Mouse (Mus musculus) liver, embryonic 15.5 days (tissue): Measurements from ENCODE around the gene Usp35. TPM values are rescaled to one million over a fixed set of nuclear protein-coding genes. Genes with fewer than 3 reads are reported as not detected.

ENCODE experiments used
- ATAC-seq: fragments of 200-750 bp; cut with Nextera tagmentation; 2 replicates; pipeline ENCODE4 v1.8.0; 2017; ENCODE audit warnings: moderate number of reproducible peaks, mild to moderate bottlenecking, moderate library complexity; ENCODE audit not compliant: insufficient read depth
- H3K27ac ChIP-seq: fragments of 300-500 bp; sonication (generic); replicated peaks from 2 replicates; pipeline ENCODE4 v1.5.1; 2015; ENCODE audit warnings: mild to moderate bottlenecking, inconsistent platforms
- H3K27me3 ChIP-seq: fragments of 300-500 bp; sonication (generic); 2 replicates; pipeline ENCODE4 v1.6.1; 2015; ENCODE audit warnings: mild to moderate bottlenecking, inconsistent platforms
- H3K36me3 ChIP-seq: fragments of 300-500 bp; sonication (generic); replicated peaks from 2 replicates; pipeline ENCODE4 v1.6.1; 2015; ENCODE audit warnings: moderate library complexity, mild to moderate bottlenecking, inconsistent platforms
- H3K4me1 ChIP-seq: fragments of 300-500 bp; sonication (generic); replicated peaks from 2 replicates; pipeline ENCODE4 v1.6.1; 2015; ENCODE audit warnings: inconsistent platforms
- H3K4me2 ChIP-seq: fragments of 300-500 bp; sonication (generic); 2 replicates; pipeline ENCODE4 v1.6.1; 2015; ENCODE audit warnings: moderate library complexity, mild to moderate bottlenecking, inconsistent platforms
- H3K4me3 ChIP-seq: fragments of 300-500 bp; sonication (generic); replicated peaks from 2 replicates; pipeline ENCODE4 v1.5.1; 2015; ENCODE audit warnings: mild to moderate bottlenecking, inconsistent platforms
- H3K9ac ChIP-seq: fragments of 300-500 bp; sonication (generic); 2 replicates; pipeline ENCODE4 v1.6.1; 2015; ENCODE audit warnings: moderate library complexity, mild to moderate bottlenecking, inconsistent platforms
- H3K9me3 ChIP-seq: fragments of 300-500 bp; sonication (generic); replicated peaks from 2 replicates; pipeline ENCODE4 v1.6.1; 2016; ENCODE audit warnings: inconsistent platforms
- WGBS: fragments of 180-500 bp; shearing (Covaris S2); methylation state at CpG from one replicate; pipeline ENCODE4 v1.1.7; 2015; ENCODE audit warnings: mixed read lengths; ENCODE audit not compliant: insufficient replicate concordance; 5-methylcytosine and 5-hydroxymethylcytosine counted together
- polyA plus RNA-seq: library from polyadenylated mRNA; unstranded; fragments of >200 nt; fragmentation: Nextera tagmentation; extraction: Ambion mirVana; gene quantifications from 2 replicates; pipeline ENCODE4 v1.2.1, GENCODE M21; 2015

Gene Usp35
- polyA plus RNA-seq, 1 experiment from 2014 or later = 0.07 TPM

DNA sequence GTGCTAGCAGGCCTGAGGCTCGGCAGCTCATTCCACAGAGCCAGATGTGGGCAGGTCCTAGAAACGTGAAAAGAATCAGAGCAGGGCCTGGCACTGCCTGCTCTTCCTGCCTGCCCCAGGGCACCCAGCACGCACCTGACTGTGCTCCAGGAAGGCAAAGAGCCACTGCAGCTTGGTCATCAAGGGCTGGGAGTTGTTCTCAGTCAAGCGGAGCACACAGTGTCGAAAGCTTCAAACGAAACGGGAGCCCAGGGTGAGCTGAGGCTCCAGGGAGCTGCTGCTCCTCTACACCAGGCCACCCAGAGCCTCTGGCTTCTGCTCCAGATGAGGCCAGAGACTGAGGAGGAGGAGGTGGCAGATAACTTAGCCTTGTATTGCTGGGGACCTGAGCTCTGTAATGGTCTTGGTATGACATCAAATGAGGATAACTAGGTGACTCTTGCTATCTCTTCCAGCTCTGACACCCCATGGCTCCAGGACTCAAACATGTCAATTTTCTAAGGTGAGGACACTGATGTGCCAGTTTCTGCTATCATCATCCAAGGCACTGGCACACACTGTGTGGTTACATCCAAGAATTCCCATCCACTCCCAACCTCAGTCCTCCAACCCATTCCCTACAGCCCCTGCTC lies 18.3 kb downstream of the Usp35 start:
- Histone ChIP-seq H3K9ac (no peak overlapping the region), H3K27ac (no peak overlapping the region), H3K4me2 (no peak overlapping the region), H3K36me3 (peaks cover 3% of the 10 kb centered on the region; the same call in 1 of the 2 replicates), H3K4me3 (no peak overlapping the region), H3K27me3 (no peaks in the 10 kb centered on the region; the same call in 1 of the 2 replicates), H3K9me3 (no peaks in the 10 kb centered on the region), H3K4me1 (no peaks in the 10 kb centered on the region)
- ATAC-seq = no peak
- 66% methylated on average over 7 of the region's 7 CpGs for WGBS

DNA sequence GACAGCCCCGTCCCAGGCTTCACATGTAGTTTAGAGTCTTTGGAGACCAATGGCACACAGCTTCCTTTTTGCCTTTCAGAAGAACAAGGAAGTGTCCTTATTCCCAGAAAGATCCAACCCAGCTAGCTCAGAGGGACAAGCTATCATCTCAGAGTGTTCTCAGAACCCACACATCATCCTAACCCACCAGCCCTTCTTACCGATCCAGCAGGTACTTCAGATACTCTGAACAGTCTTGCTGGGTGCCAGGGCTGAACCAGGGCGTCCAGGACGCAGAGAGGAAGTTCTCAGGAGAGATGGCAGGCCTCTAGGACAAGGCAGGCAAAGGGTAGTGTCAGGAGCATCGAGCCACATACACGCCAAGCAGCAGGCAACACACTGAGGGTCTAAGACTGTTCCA lies 19.0 kb downstream of the Usp35 start:
- Histone ChIP-seq H3K27me3 (no peaks in the 10 kb centered on the region; the same call in 1 of the 2 replicates), H3K4me2 (no peak overlapping the region), H3K4me1 (no peaks in the 10 kb centered on the region), H3K27ac (no peak overlapping the region), H3K9ac (no peak overlapping the region), H3K36me3 (peaks cover 8% of the 10 kb centered on the region; the same call in 1 of the 2 replicates), H3K9me3 (no peaks in the 10 kb centered on the region), H3K4me3 (no peak overlapping the region)
- 63% methylated on average over 6 of the region's 6 CpGs for WGBS
- no peak for ATAC-seq

DNA sequence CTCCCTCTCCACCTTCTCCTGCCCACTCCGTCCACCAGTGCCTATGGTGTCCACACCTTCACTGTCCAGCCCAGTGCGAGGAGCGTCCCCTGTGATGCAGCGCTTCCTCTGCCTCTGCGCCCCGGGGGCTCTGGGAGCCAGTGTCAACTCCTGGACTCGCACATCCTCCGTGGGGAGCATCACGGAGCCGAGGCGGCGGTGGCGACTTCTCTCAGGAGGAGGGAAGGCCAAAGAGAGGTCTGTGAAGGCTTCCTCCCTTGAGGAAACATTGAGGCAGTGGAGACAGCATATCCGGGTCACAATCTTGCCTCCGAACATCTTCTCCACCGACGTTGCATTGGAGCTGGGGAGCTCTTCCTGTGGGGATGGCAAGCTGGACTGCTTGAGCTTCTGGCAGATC lies 19.6 kb downstream of the Usp35 start:
- no peaks in the 10 kb centered on the region for H3K27me3 ChIP-seq
- H3K27ac ChIP-seq = no peak overlapping the region
- no peak overlapping the region for H3K4me3 ChIP-seq
- no peak overlapping the region for H3K4me2 ChIP-seq
- 85% methylated on average over 17 of the region's 17 CpGs for WGBS
- no peak overlapping the region for H3K9ac ChIP-seq
- no peaks in the 10 kb centered on the region for H3K9me3 ChIP-seq
- ATAC-seq = no peak
- H3K4me1 ChIP-seq = no peaks in the 10 kb centered on the region
- H3K36me3 ChIP-seq = peaks cover 12% of the 10 kb centered on the region; the same call in 1 of the 2 replicates

DNA sequence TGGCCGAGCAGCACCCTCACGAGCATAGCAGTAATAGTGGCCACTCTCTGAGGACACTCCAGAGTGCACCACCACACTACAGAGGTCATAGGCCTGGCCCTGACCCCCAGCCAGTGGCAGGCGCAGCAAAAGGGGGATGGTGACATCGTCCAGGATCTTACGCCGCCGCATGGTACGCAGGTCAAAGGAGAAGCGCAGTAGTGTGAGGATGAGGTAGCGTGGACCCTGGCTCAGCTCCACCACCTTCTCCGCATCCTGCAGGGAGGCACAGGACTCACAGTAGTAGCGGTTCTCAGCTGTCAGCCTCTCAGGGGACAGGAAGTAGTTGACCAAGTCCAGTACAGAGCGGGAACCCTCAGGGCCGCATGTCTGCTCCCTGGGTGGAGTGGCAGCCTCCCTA lies 20.2 kb downstream of the Usp35 start:
- H3K4me1 ChIP-seq = no peaks in the 10 kb centered on the region
- no peaks in the 10 kb centered on the region for H3K9me3 ChIP-seq
- no peak overlapping the region for H3K9ac ChIP-seq
- no peak overlapping the region for H3K4me2 ChIP-seq
- no peaks in the 10 kb centered on the region for H3K27me3 ChIP-seq
- peaks cover 15% of the 10 kb centered on the region; the same call in 1 of the 2 replicates for H3K36me3 ChIP-seq
- ATAC-seq = no peak
- H3K4me3 ChIP-seq = no peak overlapping the region
- WGBS = 81% methylated on average over 14 of the region's 14 CpGs
- no peak overlapping the region for H3K27ac ChIP-seq

DNA sequence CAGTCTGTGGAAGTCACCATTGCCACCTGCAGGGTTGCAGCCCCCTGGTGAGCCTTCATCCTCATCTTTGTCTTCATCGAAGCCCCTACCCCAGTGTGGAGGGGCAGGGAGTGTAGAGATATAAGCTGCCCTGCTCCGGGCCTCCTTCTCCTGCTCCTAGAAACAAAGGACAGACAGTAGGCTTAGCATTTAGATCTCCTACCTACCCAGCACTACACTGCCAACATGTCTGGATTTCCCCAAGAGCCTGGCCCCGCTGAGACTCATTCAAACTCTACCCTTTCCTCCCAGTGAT lies 21.5 kb downstream of the Usp35 start:
- ATAC-seq = no peak
- H3K27me3 ChIP-seq = no peaks in the 10 kb centered on the region
- WGBS = 74% methylated on average over 3 of the region's 3 CpGs

DNA sequence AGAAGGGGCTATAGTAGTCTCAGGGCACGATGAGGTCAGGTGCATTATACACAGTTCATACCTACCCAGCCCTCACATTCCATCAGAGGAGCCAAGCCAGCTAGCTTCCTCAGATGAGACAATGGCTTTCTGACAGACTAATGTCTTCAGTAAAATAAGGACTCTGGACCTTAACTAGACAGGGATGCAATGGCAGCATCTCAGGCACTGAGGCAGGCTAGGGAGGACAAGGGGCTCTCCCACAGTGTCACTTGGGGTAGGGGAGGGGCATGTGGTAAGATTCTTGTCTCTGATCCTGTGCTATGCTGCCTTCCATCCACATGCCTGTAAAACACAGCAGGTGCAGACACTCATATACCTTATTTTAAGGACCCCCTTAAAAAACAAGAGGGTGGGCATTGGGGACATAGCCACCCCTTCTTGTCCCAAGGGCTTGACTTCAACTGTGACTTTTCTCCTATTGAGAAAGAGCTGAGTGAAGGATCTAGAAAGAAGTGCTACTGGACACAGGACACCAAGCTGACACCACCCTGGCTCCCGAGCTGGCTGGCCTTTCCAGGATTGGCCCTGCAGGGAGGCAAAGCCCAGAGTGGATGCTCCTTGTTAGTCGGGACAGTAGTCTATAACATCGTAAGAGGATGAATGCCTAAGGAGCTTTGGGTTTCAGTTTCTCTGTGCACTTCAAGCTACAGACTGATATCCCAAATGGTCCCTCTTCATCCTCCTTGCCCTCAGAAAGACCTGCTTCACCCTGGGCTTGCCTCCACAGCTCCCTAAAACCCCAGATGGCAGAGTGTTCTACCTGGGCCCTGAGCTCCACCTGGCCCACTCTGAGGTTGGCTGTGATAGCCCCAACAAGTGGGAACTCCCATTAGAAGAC lies 22.1 kb downstream of the Usp35 start:
- Histone ChIP-seq H3K9me3 (no peaks in the 10 kb centered on the region), H3K4me2 (no peak overlapping the region), H3K4me1 (no peaks in the 10 kb centered on the region), H3K4me3 (no peak overlapping the region), H3K9ac (no peak overlapping the region), H3K36me3 (peaks cover 15% of the 10 kb centered on the region; the same call in 1 of the 2 replicates), H3K27me3 (no peaks in the 10 kb centered on the region), H3K27ac (no peak overlapping the region)
- no peak for ATAC-seq
- 69% methylated on average over 4 of the region's 4 CpGs for WGBS

More for the DNA sequence above, 21.5 kb downstream of the Usp35 start:
- no peak overlapping the region for H3K4me3 ChIP-seq
- no peak overlapping the region for H3K4me2 ChIP-seq
- H3K4me1 ChIP-seq = no peaks in the 10 kb centered on the region
- H3K36me3 ChIP-seq = peaks cover 15% of the 10 kb centered on the region; the same call in 1 of the 2 replicates
- H3K27ac ChIP-seq = no peak overlapping the region
- H3K9ac ChIP-seq = no peak overlapping the region
- no peaks in the 10 kb centered on the region for H3K9me3 ChIP-seq

DNA sequence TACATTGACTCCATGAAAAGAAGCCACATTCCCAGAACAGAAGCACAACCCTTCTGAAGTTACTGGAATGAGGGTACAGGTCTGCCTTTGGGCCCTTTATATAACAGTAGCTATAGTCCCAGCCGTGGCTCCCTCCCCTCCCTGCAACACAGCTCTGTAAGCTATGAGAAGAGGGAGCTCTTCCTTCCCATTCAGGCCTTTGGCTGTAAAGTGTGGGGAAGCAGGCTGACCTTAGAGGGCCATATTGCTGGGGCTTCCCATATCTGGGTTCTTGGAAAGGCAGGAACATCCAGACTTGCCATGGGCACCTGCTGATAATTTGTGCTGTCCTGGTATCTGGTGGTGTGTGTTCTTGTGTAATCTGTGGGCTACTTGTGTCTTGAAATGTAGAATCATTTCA lies 24.3 kb downstream of the Usp35 start:
- Histone ChIP-seq H3K9ac (no peak overlapping the region), H3K27me3 (no peaks in the 10 kb centered on the region), H3K9me3 (no peaks in the 10 kb centered on the region), H3K4me3 (no peak overlapping the region), H3K36me3 (peaks cover 24% of the 10 kb centered on the region), H3K4me1 (no peaks in the 10 kb centered on the region), H3K27ac (no peak overlapping the region), H3K4me2 (no peak overlapping the region)
- ATAC-seq = no peak
- 84% methylated on average over 1 of the region's 1 CpGs for WGBS

DNA sequence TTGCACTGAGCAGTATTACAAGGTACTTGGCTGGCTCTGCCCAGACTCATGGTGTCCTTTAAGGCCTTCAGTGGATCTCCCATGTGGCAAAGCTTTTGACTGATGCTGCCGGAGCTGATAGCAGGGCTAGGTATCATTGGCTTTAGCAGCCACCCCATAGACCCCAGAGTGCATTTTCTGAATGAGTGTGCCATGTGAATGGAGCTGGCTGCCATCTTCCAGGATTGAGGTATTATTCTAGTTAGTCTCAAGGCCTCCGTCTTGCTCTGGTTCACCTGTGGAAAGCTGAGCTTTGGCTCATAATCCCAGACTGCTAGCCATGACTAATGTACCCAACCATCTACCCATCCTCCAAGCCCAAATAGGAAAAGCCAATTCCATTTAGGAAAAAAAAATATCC lies 25.0 kb downstream of the Usp35 start:
- Histone ChIP-seq H3K27ac (no peak overlapping the region), H3K9me3 (no peaks in the 10 kb centered on the region), H3K4me1 (no peaks in the 10 kb centered on the region), H3K36me3 (peaks cover 24% of the 10 kb centered on the region), H3K4me3 (no peak overlapping the region), H3K9ac (no peak overlapping the region), H3K4me2 (no peak overlapping the region), H3K27me3 (no peaks in the 10 kb centered on the region)
- ATAC-seq = no peak
- 71% methylated on average over 2 of the region's 2 CpGs for WGBS

DNA sequence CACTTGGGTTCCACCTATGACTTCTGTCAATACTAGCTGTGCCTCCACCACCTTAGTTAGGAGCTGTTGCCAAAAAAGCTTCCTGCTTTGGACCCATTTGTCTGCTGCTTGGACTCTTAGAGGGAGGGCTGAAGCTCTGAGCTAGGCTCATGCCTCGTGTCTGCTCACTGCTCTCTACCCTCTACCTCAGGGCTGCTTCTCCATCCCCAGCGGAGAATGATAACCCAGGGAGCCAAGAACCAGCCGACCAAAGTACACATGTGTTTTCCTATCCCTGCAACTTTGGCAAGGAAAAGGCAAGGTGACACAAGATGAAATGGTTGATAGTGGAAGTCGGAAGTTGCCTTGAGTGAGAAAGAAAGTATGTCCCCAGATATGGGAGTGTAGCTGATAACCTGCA lies 26.6 kb downstream of the Usp35 start:
- Histone ChIP-seq H3K27me3 (no peaks in the 10 kb centered on the region), H3K9ac (no peak overlapping the region), H3K4me1 (no peaks in the 10 kb centered on the region), H3K4me2 (no peak overlapping the region), H3K4me3 (no peak overlapping the region), H3K36me3 (peaks cover 29% of the 10 kb centered on the region), H3K9me3 (no peaks in the 10 kb centered on the region), H3K27ac (no peak overlapping the region)
- no peak for ATAC-seq
- 55% methylated on average over 4 of the region's 4 CpGs for WGBS

DNA sequence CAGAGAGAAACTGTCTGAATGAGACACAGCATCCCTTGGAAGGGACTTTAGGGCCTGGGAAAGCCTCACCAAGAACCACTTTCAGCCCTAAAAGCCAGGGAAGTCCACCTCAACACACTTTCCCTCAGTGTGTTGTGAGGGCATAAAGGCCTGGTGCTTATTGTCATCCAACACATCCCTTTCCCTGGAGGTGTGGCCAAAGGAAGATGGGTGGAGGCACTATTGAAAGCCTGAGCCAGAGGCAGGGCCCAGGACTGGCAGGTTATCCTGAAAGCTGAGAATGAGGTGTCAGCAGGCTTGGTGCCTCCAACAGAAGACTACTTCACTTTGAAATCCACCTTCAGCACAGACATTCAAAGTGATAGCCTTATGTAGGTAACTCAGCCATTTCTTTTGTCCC lies 27.3 kb downstream of the Usp35 start:
- H3K9ac ChIP-seq = no peak overlapping the region
- H3K27me3 ChIP-seq = no peaks in the 10 kb centered on the region
- no peaks in the 10 kb centered on the region for H3K9me3 ChIP-seq
- H3K27ac ChIP-seq = no peak overlapping the region
- H3K4me2 ChIP-seq = no peak overlapping the region
- no peak for ATAC-seq
- H3K36me3 ChIP-seq = peaks cover 29% of the 10 kb centered on the region
- H3K4me3 ChIP-seq = no peak overlapping the region
- H3K4me1 ChIP-seq = no peaks in the 10 kb centered on the region

DNA sequence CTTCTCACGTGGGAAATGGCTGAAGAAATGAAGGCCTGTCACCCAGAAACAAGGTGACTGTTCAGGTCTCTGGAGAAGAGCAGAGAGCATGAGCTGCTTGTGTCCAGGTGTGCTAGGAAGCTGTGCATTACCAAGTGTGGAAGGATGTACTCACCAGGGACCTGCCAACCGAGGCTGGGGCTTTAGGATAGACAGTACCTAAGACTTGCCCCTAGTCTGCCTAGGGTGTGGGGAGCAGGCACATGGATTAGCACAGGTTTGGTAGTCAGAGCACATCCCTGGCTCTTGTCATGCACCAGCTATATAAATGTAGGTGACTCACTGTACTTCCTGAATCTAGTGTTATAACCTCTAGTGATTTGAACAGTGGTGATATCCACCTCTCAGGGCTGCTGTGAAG lies 28.2 kb downstream of the Usp35 start:
- no peak overlapping the region for H3K9ac ChIP-seq
- H3K4me2 ChIP-seq = no peak overlapping the region
- no peak overlapping the region for H3K27ac ChIP-seq
- H3K27me3 ChIP-seq = no peaks in the 10 kb centered on the region
- no peak overlapping the region for H3K4me3 ChIP-seq
- no peak for ATAC-seq
- 57% methylated on average over 2 of the region's 2 CpGs for WGBS
- H3K4me1 ChIP-seq = no peaks in the 10 kb centered on the region
- no peaks in the 10 kb centered on the region for H3K9me3 ChIP-seq
- H3K36me3 ChIP-seq = peaks cover 27% of the 10 kb centered on the region
